Mouse (Mus musculus): ENCODE results near the gene Wfikkn1. TPM values are rescaled to one million over a fixed set of nuclear protein-coding genes. Genes with fewer than 3 reads are reported as not detected.
"Not testable (repeated sequence)": the region's sequence is repeated elsewhere in the genome, so short reads cannot be mapped to it uniquely, and the experiment has no call there.

Wfikkn1 gene
- polyA plus RNA-seq, 1 experiment from 2014 or later, result 0.46 TPM

GRCm38 (mm10) chr17:25886806-25887205 is 6.1 kb upstream of the Wfikkn1 start:
- no peak for DNase-seq (ENCODE audit: low spot score)

GRCm38 (mm10) chr17:25885636-25886035 is 5.0 kb upstream of the Wfikkn1 start:
- peak; percentile 45 for DNase-seq (ENCODE audit: low spot score)

GRCm38 (mm10) chr17:25883824-25884223 is 3.2 kb upstream of the Wfikkn1 start:
- no peak for DNase-seq (ENCODE audit: low spot score)

GRCm38 (mm10) chr17:25883268-25883667 is 2.6 kb upstream of the Wfikkn1 start:
- DNase-seq (ENCODE audit: low spot score), result no peak

GRCm38 (mm10) chr17:25882306-25882705 is 1.6 kb upstream of the Wfikkn1 start:
- no peak for DNase-seq (ENCODE audit: low spot score)

- no peak for DNase-seq (ENCODE audit: low spot score)
Observed at GRCm38 (mm10) chr17:25881691-25882090, 1.0 kb upstream of the Wfikkn1 start.

- no peak for DNase-seq (ENCODE audit: low spot score)
Observed at GRCm38 (mm10) chr17:25880913-25881641, 419 bp upstream of the Wfikkn1 start.

- DNase-seq (ENCODE audit: low spot score), result no peak
Observed at GRCm38 (mm10) chr17:25879750-25880149, 908 bp downstream of the Wfikkn1 start.

GRCm38 (mm10) chr17:25879261-25879660 is 1.4 kb downstream of the Wfikkn1 start:
- DNase-seq (ENCODE audit: low spot score), result no peak

- no peak for DNase-seq (ENCODE audit: low spot score)
Observed at GRCm38 (mm10) chr17:25878611-25879180, 2.0 kb downstream of the Wfikkn1 start.

GRCm38 (mm10) chr17:25877741-25878610 is 2.7 kb downstream of the Wfikkn1 start:
- DNase-seq (ENCODE audit: low spot score), result no peak

- DNase-seq (ENCODE audit: low spot score), result no peak
Observed at GRCm38 (mm10) chr17:25877025-25877424, 3.6 kb downstream of the Wfikkn1 start.

- no peak for DNase-seq (ENCODE audit: low spot score)
Observed at GRCm38 (mm10) chr17:25876347-25876915, 4.2 kb downstream of the Wfikkn1 start.

- peak; percentile 84 for DNase-seq (ENCODE audit: low spot score)
Observed at GRCm38 (mm10) chr17:25875171-25876136, 5.2 kb downstream of the Wfikkn1 start.

GRCm38 (mm10) chr17:25874721-25875170 is 5.9 kb downstream of the Wfikkn1 start, which contains the start of gene Mettl26:
Gene Mettl26, plus strand, starts transcription at chr17:25875074.
- DNase-seq (ENCODE audit: low spot score), result peak; percentile 94

GRCm38 (mm10) chr17:25874148-25874720 is 6.4 kb downstream of the Wfikkn1 start:
- no peak for DNase-seq (ENCODE audit: low spot score)

- DNase-seq (ENCODE audit: low spot score), result no peak
Observed at GRCm38 (mm10) chr17:25873405-25874147, 7.1 kb downstream of the Wfikkn1 start.

GRCm38 (mm10) chr17:25872676-25873075 is 8.0 kb downstream of the Wfikkn1 start:
- DNase-seq (ENCODE audit: low spot score), result no peak

- not testable (repeated sequence) for DNase-seq (ENCODE audit: low spot score)
Observed at GRCm38 (mm10) chr17:25871566-25871965, 9.1 kb downstream of the Wfikkn1 start.
